Mouse (Mus musculus) cerebellum, adult 11 months (tissue): ENCODE data around the gene Kdm5b.

ENCODE experiments used
- DNase-seq: peaks from one replicate; pipeline ENCODE4 v3.0.0; 2022

Gene Kdm5b

GRCm38 (mm10) chr1:134651268-134651850 lies 91.4 kb downstream of the Kdm5b start:
- DNase-seq = peak; percentile 61

- DNase-seq = peak; percentile 58
Observed at GRCm38 (mm10) chr1:134651851-134652398, 92.0 kb downstream of the Kdm5b start.

DNA sequence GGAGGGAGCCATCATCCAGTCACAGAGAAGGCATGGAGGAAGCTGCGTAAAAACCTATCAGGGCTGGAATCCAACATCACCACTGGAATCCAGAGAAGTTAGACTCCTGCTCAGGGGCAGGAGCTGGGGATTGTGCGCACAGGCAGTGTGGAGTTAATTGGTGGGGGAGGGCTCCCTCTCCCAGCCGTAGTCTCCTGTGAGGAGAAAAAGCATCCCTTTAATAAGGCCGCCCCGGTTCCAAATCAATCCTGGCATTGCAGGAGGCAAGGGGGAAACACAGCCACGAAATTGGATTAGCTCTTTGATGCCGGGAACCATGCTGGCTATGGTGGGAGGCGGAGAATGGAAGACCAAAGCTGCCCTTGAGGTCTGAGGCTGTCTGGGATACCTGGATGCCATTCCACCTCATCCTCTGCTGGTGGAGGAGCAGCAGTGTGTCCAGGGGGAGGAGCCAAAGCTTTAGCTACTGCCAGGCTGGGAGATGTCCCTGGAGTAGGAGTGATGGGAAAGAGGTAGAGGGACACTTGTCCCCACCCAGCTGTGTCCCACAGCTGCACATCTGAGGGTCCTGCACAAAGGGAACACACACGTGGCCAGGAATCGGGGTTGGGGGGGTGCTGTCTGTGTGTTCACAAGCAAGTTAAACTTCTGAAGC lies 93.8 kb downstream of the Kdm5b start:
- DNase-seq = no peak

GRCm38 (mm10) chr1:134658841-134659240 lies 98.9 kb downstream of the Kdm5b start:
- no peak for DNase-seq

DNA sequence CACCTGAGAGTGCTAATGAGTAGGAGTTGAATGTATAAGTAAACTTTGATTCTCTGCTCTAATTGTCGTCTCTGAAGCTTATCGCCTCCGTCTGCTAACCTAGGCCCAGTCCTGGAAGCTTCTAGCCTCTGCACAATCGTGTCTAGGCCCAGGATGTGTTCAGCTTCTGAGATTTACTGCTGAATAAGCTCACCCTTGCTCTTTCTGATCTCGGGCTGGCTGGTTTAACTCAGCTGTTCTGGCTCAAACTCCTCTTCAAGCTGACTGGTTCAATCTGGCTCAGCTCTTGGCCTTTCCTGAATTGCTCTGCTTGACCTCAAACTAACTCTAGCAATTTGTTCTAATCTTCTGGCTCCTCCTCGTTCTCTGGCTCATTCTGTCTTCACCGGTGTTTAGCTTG lies 100.2 kb downstream of the Kdm5b start:
- no peak for DNase-seq

DNA sequence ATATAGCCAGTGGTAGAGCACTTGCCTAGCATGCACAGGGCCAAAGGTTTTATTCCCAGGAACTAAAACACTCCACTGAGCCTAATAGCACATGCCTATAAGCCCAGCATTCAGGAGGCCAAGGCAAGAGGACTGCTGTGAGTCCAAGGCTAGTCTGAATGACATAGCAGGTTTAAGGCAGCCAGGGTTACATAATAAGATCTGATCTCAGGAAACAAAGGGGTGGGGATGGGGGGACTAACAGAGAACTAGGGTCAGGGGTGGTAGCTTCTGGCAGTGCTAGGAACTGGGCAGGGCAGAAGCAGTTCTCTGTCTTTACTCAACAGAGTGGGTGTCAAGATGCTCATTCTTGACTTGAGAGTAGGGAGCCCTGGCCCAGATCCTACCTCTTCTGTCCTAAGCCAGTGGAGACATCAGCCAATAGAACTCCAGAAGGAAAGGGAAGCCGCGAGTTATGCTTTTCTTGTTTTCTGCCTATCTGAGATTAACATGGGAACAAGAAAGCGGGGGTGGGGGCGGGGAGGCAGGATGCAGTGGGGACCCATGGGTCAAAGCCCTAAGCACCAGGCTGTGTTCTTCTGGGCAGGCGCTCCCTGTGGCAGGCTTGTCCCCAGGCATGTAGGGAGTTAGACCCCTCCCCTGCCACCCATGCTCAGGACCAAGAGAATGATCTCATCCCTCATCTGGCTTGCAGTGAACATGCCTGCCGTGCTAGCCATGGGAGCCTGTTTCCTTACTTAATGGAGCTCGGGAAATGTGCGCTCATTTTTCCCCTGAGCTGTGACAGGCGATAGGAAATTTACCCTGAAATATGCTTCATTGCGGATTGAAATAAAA lies 111.5 kb downstream of the Kdm5b start:
- DNase-seq = no peak

- DNase-seq = peak; percentile 58
Observed at GRCm38 (mm10) chr1:134674312-134674711, 114.3 kb downstream of the Kdm5b start.

GRCm38 (mm10) chr1:134679445-134679844 lies 119.5 kb downstream of the Kdm5b start:
- no peak for DNase-seq

GRCm38 (mm10) chr1:134680617-134681016 lies 120.6 kb downstream of the Kdm5b start:
- DNase-seq = no peak

DNA sequence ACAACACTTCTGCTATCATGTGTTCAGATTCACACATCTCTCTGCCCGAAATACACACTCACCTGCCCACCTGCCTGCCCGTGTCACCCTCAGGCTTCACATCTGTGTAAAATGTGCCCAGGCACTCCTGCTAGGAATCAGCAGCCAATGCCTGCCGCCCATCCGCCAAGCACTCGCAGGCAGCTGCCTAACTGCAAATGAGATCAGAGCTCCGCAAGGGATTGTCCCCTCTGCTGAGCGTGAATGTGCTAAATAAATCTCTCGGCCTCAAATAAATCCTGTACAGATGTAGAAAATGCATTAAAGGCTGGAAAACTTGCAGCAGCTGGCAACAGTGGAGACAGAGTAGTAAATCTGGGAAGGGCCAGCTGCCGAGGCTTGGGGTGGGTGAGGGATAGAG lies 122.5 kb downstream of the Kdm5b start:
- DNase-seq = no peak
